Mouse (Mus musculus) mammary gland, adult 2 months (tissue): ENCODE results near the gene Invs. TPM values are rescaled to one million over a fixed set of nuclear protein-coding genes. Genes with fewer than 3 reads are reported as not detected.

Experiments used
- polyA plus RNA-seq: library from polyadenylated mRNA; depleted of rRNA; stranded (reverse); fragments of >200 nt; gene quantifications from 2 replicates; pipeline ENCODE4 v1.2.3, GENCODE M21; 2012; ENCODE audit warnings: low replicate concordance; rRNA removed

Gene Invs
- polyA plus RNA-seq = 2.5 and 3.6 TPM in 2 replicates

GRCm38 (mm10) chr4:48279498-48280134 is at the start of gene Invs, which contains the start of gene Erp44:
Gene Invs, plus strand, starts transcription at chr4:48279760.
Gene Erp44, minus strand, starts transcription at chr4:48279558.

DNA sequence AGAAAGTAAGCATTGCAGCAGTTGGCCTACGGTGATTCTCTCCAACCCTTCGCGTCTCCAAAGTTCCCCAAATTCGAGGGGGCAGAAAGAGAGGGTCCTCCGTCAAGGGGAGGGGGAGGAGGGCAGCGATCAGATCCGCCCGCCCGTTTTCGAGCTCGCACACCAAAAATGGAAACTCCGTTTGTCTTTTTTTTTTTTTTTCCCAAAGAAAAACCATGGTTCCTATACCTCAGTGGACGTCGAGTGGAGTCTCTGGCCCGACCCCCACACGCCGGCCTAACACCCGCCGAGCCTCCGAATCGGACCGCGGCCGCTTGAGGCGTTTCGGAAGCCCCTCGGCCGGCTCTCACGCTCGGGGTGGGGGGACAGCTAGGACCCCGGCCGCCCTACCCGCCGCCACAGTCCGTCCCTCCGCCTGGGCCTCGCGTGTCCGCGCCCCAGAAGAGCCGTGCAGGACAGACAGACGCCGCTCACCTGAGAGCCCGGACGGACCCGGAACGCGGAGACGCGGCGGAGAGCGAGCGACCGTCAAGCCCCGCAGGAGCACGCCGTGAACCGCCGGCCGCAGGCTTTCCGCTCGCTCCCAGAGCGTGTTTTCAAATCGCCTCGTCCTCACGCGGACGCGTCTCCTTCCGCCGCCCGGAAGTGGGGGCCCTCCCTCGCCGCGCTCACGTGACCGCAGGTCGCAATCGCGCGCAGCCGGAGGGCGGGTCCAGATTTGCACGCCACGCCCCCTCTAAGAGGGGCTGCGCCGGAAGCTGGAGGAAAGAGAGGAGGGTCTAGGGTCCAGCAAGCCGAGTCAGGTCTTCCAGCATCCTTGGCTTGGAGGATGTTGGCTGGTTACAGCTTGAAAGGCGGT is 193.5 kb downstream of the Invs start, which contains the start of gene Tex10:
TSS of gene Tex10 (minus strand) at position 668 of the 859 bp plus-strand sequence.

Other genes with a start within 250 kb of the Invs start
- 2.2 and 15.5 TPM in 2 replicates for gene Nr4a3, start 234.6 kb upstream of the Invs start, polyA plus RNA-seq
- gene Stx17, start 154.8 kb upstream of the Invs start, polyA plus RNA-seq = 4.7 and 9.5 TPM in 2 replicates
- 7.0 and 14.6 TPM in 2 replicates for gene Erp44, start 202 bp upstream of the Invs start, polyA plus RNA-seq
- gene Tex10, start 193.7 kb downstream of the Invs start, polyA plus RNA-seq = 9.2 and 21.0 TPM in 2 replicates